Mouse (Mus musculus): ENCODE results near the gene Usp10. TPM values are rescaled to one million over a fixed set of nuclear protein-coding genes. Genes with fewer than 3 reads are reported as not detected.

Usp10 gene
- polyA plus RNA-seq, 1 experiment from 2014 or later = 90.5 TPM

- Histone ChIP-seq H3K4me3 (ENCODE audit: low read depth, low read length) (no peak overlapping the region), H3K9me3 (ENCODE audit: control insufficient read depth, low read length) (no peaks in the 10 kb centered on the region), H3K9ac (ENCODE audit: low read depth, low read length) (no peak overlapping the region), H3K4me1 (ENCODE audit: control insufficient read depth, insufficient read depth, low read length) (peaks cover 19% of the 10 kb centered on the region; the same call in 1 of the 2 replicates), H3K4me2 (ENCODE audit: low read depth, low read length) (no peak overlapping the region), H3K27me3 (replicated peaks; ENCODE audit: control insufficient read depth, insufficient read depth, low read length) (no peaks in the 10 kb centered on the region), H3K36me3 (ENCODE audit: control insufficient read depth, insufficient read depth, low read length) (no peaks in the 10 kb centered on the region), H3K27ac (replicated peaks; ENCODE audit: low read depth, low read length) (no peak overlapping the region)
- DNase-seq (ENCODE audit: low spot score) (no peak), ATAC-seq (ENCODE audit: low read depth) (no peak)
- WGBS = 57% methylated on average over 1 of the region's 1 CpGs
Observed at GRCm38 (mm10) chr8:119918155-119918567, 8.0 kb downstream of the Usp10 start.

GRCm38 (mm10) chr8:119923259-119923658 lies 13.1 kb downstream of the Usp10 start:
- Histone ChIP-seq H3K4me1 (ENCODE audit: control insufficient read depth, insufficient read depth, low read length) (no peaks in the 10 kb centered on the region), H3K27ac (replicated peaks; ENCODE audit: low read depth, low read length) (no peak overlapping the region), H3K4me2 (ENCODE audit: low read depth, low read length) (no peak overlapping the region), H3K27me3 (replicated peaks; ENCODE audit: control insufficient read depth, insufficient read depth, low read length) (no peaks in the 10 kb centered on the region), H3K9me3 (ENCODE audit: control insufficient read depth, low read length) (no peaks in the 10 kb centered on the region), H3K4me3 (ENCODE audit: low read depth, low read length) (no peak overlapping the region), H3K36me3 (ENCODE audit: control insufficient read depth, insufficient read depth, low read length) (no peaks in the 10 kb centered on the region), H3K9ac (ENCODE audit: low read depth, low read length) (no peak overlapping the region)
- ATAC-seq (ENCODE audit: low read depth) = no peak
- no peak for DNase-seq (ENCODE audit: low spot score)
- 84% methylated on average over 5 of the region's 5 CpGs for whole genome bisulfite sequencing

GRCm38 (mm10) chr8:119925428-119925827 lies 15.3 kb downstream of the Usp10 start:
- no peak overlapping the region for H3K27ac ChIP-seq (replicated peaks; ENCODE audit: low read depth, low read length)
- H3K4me1 ChIP-seq (ENCODE audit: control insufficient read depth, insufficient read depth, low read length) = no peaks in the 10 kb centered on the region
- H3K9me3 ChIP-seq (ENCODE audit: control insufficient read depth, low read length) = no peaks in the 10 kb centered on the region
- ATAC-seq (ENCODE audit: low read depth) (no peak), DNase-seq (ENCODE audit: low spot score) (no peak)
- no peaks in the 10 kb centered on the region for H3K36me3 ChIP-seq (ENCODE audit: control insufficient read depth, insufficient read depth, low read length)
- no peak overlapping the region for H3K4me3 ChIP-seq (ENCODE audit: low read depth, low read length)
- no peak overlapping the region for H3K4me2 ChIP-seq (ENCODE audit: low read depth, low read length)
- no peak overlapping the region for H3K9ac ChIP-seq (ENCODE audit: low read depth, low read length)
- no peaks in the 10 kb centered on the region for H3K27me3 ChIP-seq (replicated peaks; ENCODE audit: control insufficient read depth, insufficient read depth, low read length)
- 85% methylated on average over 4 of the region's 4 CpGs for WGBS

- no peaks in the 10 kb centered on the region; the same call in 1 of the 2 replicates for H3K36me3 ChIP-seq (ENCODE audit: control insufficient read depth, insufficient read depth, low read length)
- H3K9ac ChIP-seq (ENCODE audit: low read depth, low read length) = no peak overlapping the region
- 83% methylated on average over 2 of the region's 2 CpGs for WGBS
- H3K27me3 ChIP-seq (replicated peaks; ENCODE audit: control insufficient read depth, insufficient read depth, low read length) = no peaks in the 10 kb centered on the region
- no peaks in the 10 kb centered on the region for H3K9me3 ChIP-seq (ENCODE audit: control insufficient read depth, low read length)
- DNase-seq (ENCODE audit: low spot score) = no peak
- no peak overlapping the region for H3K27ac ChIP-seq (replicated peaks; ENCODE audit: low read depth, low read length)
- no peak overlapping the region for H3K4me3 ChIP-seq (ENCODE audit: low read depth, low read length)
- no peaks in the 10 kb centered on the region for H3K4me1 ChIP-seq (ENCODE audit: control insufficient read depth, insufficient read depth, low read length)
- no peak for ATAC-seq (ENCODE audit: low read depth)
- H3K4me2 ChIP-seq (ENCODE audit: low read depth, low read length) = no peak overlapping the region
Observed at GRCm38 (mm10) chr8:119926474-119926873, 16.3 kb downstream of the Usp10 start.

- ATAC-seq (ENCODE audit: low read depth) = peak; percentile 80
Observed at GRCm38 (mm10) chr8:119927422-119928092, 17.4 kb downstream of the Usp10 start.

GRCm38 (mm10) chr8:119931317-119931716 lies 21.2 kb downstream of the Usp10 start:
- Histone ChIP-seq H3K9ac (ENCODE audit: low read depth, low read length) (no peak overlapping the region), H3K9me3 (ENCODE audit: control insufficient read depth, low read length) (no peaks in the 10 kb centered on the region), H3K4me1 (ENCODE audit: control insufficient read depth, insufficient read depth, low read length) (no peaks in the 10 kb centered on the region), H3K4me2 (ENCODE audit: low read depth, low read length) (no peak overlapping the region), H3K4me3 (ENCODE audit: low read depth, low read length) (no peak overlapping the region), H3K27me3 (replicated peaks; ENCODE audit: control insufficient read depth, insufficient read depth, low read length) (no peaks in the 10 kb centered on the region), H3K27ac (replicated peaks; ENCODE audit: low read depth, low read length) (no peak overlapping the region), H3K36me3 (ENCODE audit: control insufficient read depth, insufficient read depth, low read length) (peaks cover 33% of the 10 kb centered on the region)
- WGBS = 83% methylated on average over 4 of the region's 4 CpGs
- DNase-seq (ENCODE audit: low spot score) (no peak), ATAC-seq (ENCODE audit: low read depth) (no peak)

More at GRCm38 (mm10) chr8:119927422-119928092, 17.4 kb downstream of the Usp10 start:
- DNase-seq (ENCODE audit: low spot score) = peak; percentile 63
- Histone ChIP-seq H3K4me2 (ENCODE audit: low read depth, low read length) (no peak overlapping the region), H3K36me3 (ENCODE audit: control insufficient read depth, insufficient read depth, low read length) (peaks cover 10% of the 10 kb centered on the region), H3K4me3 (ENCODE audit: low read depth, low read length) (no peak overlapping the region), H3K4me1 (ENCODE audit: control insufficient read depth, insufficient read depth, low read length) (no peaks in the 10 kb centered on the region), H3K27ac (replicated peaks; ENCODE audit: low read depth, low read length) (no peak overlapping the region), H3K9me3 (ENCODE audit: control insufficient read depth, low read length) (no peaks in the 10 kb centered on the region), H3K9ac (ENCODE audit: low read depth, low read length) (no peak overlapping the region), H3K27me3 (replicated peaks; ENCODE audit: control insufficient read depth, insufficient read depth, low read length) (no peaks in the 10 kb centered on the region)
- WGBS = 57% methylated on average over 6 of the region's 6 CpGs

- no peaks in the 10 kb centered on the region for H3K4me1 ChIP-seq (ENCODE audit: control insufficient read depth, insufficient read depth, low read length)
- no peak overlapping the region for H3K27ac ChIP-seq (replicated peaks; ENCODE audit: low read depth, low read length)
- no peaks in the 10 kb centered on the region for H3K27me3 ChIP-seq (replicated peaks; ENCODE audit: control insufficient read depth, insufficient read depth, low read length)
- WGBS = 93% methylated on average over 4 of the region's 4 CpGs
- no peaks in the 10 kb centered on the region for H3K9me3 ChIP-seq (ENCODE audit: control insufficient read depth, low read length)
- no peak overlapping the region for H3K4me2 ChIP-seq (ENCODE audit: low read depth, low read length)
- peaks cover 50% of the 10 kb centered on the region for H3K36me3 ChIP-seq (ENCODE audit: control insufficient read depth, insufficient read depth, low read length)
- ATAC-seq (ENCODE audit: low read depth) (no peak), DNase-seq (ENCODE audit: low spot score) (no peak)
- H3K4me3 ChIP-seq (ENCODE audit: low read depth, low read length) = no peak overlapping the region
- no peak overlapping the region for H3K9ac ChIP-seq (ENCODE audit: low read depth, low read length)
Observed at GRCm38 (mm10) chr8:119933681-119934080, 23.5 kb downstream of the Usp10 start.

- 71% methylated on average over 6 of the region's 6 CpGs for WGBS
- no peaks in the 10 kb centered on the region for H3K4me1 ChIP-seq (ENCODE audit: control insufficient read depth, insufficient read depth, low read length)
- no peak overlapping the region for H3K4me2 ChIP-seq (ENCODE audit: low read depth, low read length)
- H3K4me3 ChIP-seq (ENCODE audit: low read depth, low read length) = no peak overlapping the region
- no peaks in the 10 kb centered on the region for H3K27me3 ChIP-seq (replicated peaks; ENCODE audit: control insufficient read depth, insufficient read depth, low read length)
- DNase-seq (ENCODE audit: low spot score) (no peak), ATAC-seq (ENCODE audit: low read depth) (no peak)
- H3K9ac ChIP-seq (ENCODE audit: low read depth, low read length) = no peak overlapping the region
- no peak overlapping the region for H3K27ac ChIP-seq (replicated peaks; ENCODE audit: low read depth, low read length)
- H3K36me3 ChIP-seq (ENCODE audit: control insufficient read depth, insufficient read depth, low read length) = peaks cover 54% of the 10 kb centered on the region
- no peaks in the 10 kb centered on the region for H3K9me3 ChIP-seq (ENCODE audit: control insufficient read depth, low read length)
Observed at GRCm38 (mm10) chr8:119935541-119935940, 25.4 kb downstream of the Usp10 start.

GRCm38 (mm10) chr8:119938481-119938880 lies 28.3 kb downstream of the Usp10 start:
- DNase-seq (ENCODE audit: low spot score) (no peak), ATAC-seq (ENCODE audit: low read depth) (no peak)
- Histone ChIP-seq H3K4me3 (ENCODE audit: low read depth, low read length) (no peak overlapping the region), H3K4me1 (ENCODE audit: control insufficient read depth, insufficient read depth, low read length) (no peaks in the 10 kb centered on the region), H3K27me3 (replicated peaks; ENCODE audit: control insufficient read depth, insufficient read depth, low read length) (no peaks in the 10 kb centered on the region), H3K27ac (replicated peaks; ENCODE audit: low read depth, low read length) (no peak overlapping the region), H3K36me3 (ENCODE audit: control insufficient read depth, insufficient read depth, low read length) (peaks cover 64% of the 10 kb centered on the region), H3K4me2 (ENCODE audit: low read depth, low read length) (no peak overlapping the region), H3K9ac (ENCODE audit: low read depth, low read length) (no peak overlapping the region), H3K9me3 (ENCODE audit: control insufficient read depth, low read length) (no peaks in the 10 kb centered on the region)
- whole genome bisulfite sequencing = 85% methylated on average over 7 of the region's 7 CpGs
